In the genomic region with DNA sequence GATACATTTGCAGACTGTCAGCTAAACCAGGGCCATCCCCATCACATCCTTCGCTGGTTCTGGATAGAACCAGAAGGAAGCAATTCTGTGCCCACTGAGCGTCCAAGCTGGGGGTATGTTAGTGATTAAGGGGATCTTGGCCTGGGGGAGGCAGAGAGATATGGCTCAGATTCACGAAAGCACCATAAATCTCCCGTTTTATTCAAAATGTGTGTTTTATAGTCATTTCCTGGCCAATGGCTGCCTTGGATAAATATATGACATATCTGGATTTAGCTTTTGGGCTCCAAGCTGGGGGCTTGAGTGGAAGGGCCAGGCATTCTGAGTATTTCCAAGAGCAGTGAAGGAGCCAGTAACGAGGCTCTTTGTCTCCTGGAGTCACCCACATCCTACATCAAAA, we compare ENCODE assay signal across 24 mouse cellular contexts. TPM values are rescaled to one million over a fixed set of nuclear protein-coding genes. Genes with fewer than 3 reads are reported as not detected.
"Had no signal": no experiment of that assay in that cellular context is flagged by ENCODE, and none has a peak within 500 bp of the region (broad histone marks: within the 10 kb centered on the region; RNA-seq: fewer than 3 reads in every experiment).

No protein-coding gene starts in this region.

- H3K36me3 ChIP-seq: liver, embryonic 13.5 days; midbrain, embryonic 12.5 days had no signal

- H3K9ac ChIP-seq: liver, embryonic 13.5 days; lung, embryonic 14.5 days; midbrain, embryonic 12.5 days had no signal

- DNase-seq: kidney, adult 2 months; kidney, postnatal 10 days; kidney, postnatal 36 days; liver, embryonic 13.5 days; lung, embryonic 14.5 days; right cerebral cortex, adult 18-20 months; right cerebral cortex, postnatal 14 days; right cerebral cortex, postnatal 4 days; thymus, adult 2 months; thymus, postnatal 14 days; thymus, postnatal 4 days had no signal

- H3K27me3 ChIP-seq: liver, embryonic 13.5 days; midbrain, embryonic 12.5 days had no signal

- H3K9me3 ChIP-seq: liver, embryonic 13.5 days; midbrain, embryonic 12.5 days had no signal

- H3K27ac ChIP-seq: liver, embryonic 13.5 days; macrophage; midbrain, embryonic 12.5 days; stomach, postnatal 0 days had no signal

- ATAC-seq: intestine, postnatal 0 days; lung, postnatal 0 days had no signal

- H3K4me2 ChIP-seq: liver, embryonic 13.5 days; lung, embryonic 14.5 days; midbrain, embryonic 12.5 days had no signal

- H3K4me3 ChIP-seq: liver, embryonic 13.5 days; midbrain, embryonic 12.5 days had no signal

- H3K4me1 ChIP-seq: liver, embryonic 13.5 days had no signal

RNA-seq across cellular contexts. Expression of a gene that starts 59.5 kb away (rescaled TPM):
- total RNA-seq: layer of hippocampus, postnatal 14 days; left cerebral cortex, adult 18-20 months; left cerebral cortex, postnatal 25 days; liver, adult 2 months; megakaryocyte, adult 5-6 weeks had no signal
- polyA plus RNA-seq: intestine, embryonic 14.5 days; intestine, postnatal 0 days; kidney, embryonic 14.5 days; liver, adult 2 months; liver, embryonic 16.5 days; macrophage had no signal
